Mouse (Mus musculus): ENCODE measurements around the gene Eif3l. TPM values are rescaled to one million over a fixed set of nuclear protein-coding genes. Genes with fewer than 3 reads are reported as not detected.

Gene Eif3l
- polyA plus RNA-seq, 1 experiment from 2014 or later, result 207 TPM

DNA sequence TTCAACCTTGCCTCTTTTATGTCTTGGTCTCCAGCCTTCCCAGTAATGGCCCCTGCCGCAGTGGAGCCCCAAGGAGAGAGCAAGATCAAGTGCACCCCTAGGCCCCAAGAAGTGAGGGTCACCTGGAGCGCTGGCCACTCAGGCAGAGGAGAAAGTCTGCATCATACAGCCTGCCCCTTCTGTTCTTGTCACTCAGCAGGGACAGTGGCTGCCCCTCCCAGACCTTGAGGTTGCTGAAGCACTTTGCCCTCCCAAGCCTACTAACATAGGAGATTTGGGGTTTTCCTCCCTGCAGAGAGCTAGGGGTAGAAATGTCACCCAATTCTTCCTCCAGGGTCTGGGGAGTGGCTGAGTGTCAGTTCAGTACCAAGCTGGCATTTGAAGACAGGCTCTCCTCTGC, 22.6 kb upstream of the Eif3l start:
- Histone ChIP-seq H3K4me1 (peaks cover 7% of the 10 kb centered on the region), H3K4me3 (no peak overlapping the region), H3K9ac (no peak overlapping the region), H3K36me3 (ENCODE audit: poor library complexity, severe bottlenecking) (peaks cover 62% of the 10 kb centered on the region), H3K9me3 (replicated peaks) (no peaks in the 10 kb centered on the region), H3K27ac (no peak overlapping the region), H3K27me3 (no peaks in the 10 kb centered on the region), H3K4me2 (no peak overlapping the region)
- ATAC-seq, result no peak
- WGBS, result 90% methylated on average over 2 of the region's 2 CpGs

DNA sequence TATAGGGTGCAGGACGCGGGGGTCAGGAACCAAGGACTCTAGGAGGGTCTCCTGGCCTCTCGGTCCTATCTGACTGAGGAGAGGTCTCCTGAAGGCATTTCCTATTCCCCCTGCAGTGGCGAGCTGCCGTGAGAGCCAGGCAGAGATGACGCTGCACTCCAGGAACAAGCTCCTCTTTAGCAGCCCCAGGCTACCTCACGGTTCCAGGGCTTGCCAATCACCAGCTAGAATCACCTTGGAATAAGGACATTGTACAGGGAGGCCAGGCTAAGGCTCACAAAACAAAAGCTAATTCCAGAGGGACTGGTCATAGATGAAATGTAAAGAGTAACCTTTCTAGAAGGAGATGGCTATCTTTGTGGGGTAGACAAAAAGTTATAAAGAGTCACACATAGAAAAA, 18.4 kb upstream of the Eif3l start:
- Histone ChIP-seq H3K9ac (no peak overlapping the region), H3K27ac (no peak overlapping the region), H3K4me2 (no peak overlapping the region), H3K9me3 (replicated peaks) (no peaks in the 10 kb centered on the region), H3K4me3 (no peak overlapping the region), H3K36me3 (ENCODE audit: poor library complexity, severe bottlenecking) (peaks cover 94% of the 10 kb centered on the region), H3K4me1 (peaks cover 9% of the 10 kb centered on the region), H3K27me3 (no peaks in the 10 kb centered on the region)
- ATAC-seq, result no peak
- WGBS, result 91% methylated on average over 7 of the region's 7 CpGs

DNA sequence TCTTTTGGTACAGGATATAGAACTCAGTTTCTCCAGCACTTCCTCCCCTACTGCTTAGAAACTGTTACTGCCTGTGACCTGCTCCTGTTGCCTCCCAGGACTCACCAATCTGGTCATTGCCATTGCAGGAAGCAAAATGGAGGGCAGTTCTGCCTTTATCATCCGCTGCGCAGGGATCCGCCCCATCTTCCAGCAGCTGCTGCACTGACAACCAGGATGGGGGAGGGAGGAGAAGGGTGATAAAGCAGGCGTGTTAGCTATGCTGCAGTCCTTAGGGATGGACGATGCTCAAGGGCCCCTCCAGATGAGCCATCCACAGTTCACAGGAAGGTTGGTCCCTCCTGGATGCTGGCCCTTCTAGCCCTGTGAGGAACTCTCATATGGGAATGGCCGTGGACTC, 17.1 kb upstream of the Eif3l start:
- Histone ChIP-seq H3K4me1 (peaks cover 15% of the 10 kb centered on the region), H3K36me3 (ENCODE audit: poor library complexity, severe bottlenecking) (peaks cover 82% of the 10 kb centered on the region), H3K4me2 (no peak overlapping the region), H3K27me3 (no peaks in the 10 kb centered on the region), H3K27ac (no peak overlapping the region; the same call in 1 of the 2 replicates), H3K9ac (no peak overlapping the region), H3K9me3 (replicated peaks) (no peaks in the 10 kb centered on the region), H3K4me3 (no peak overlapping the region)
- 84% methylated on average over 6 of the region's 6 CpGs for WGBS
- no peak for ATAC-seq

DNA sequence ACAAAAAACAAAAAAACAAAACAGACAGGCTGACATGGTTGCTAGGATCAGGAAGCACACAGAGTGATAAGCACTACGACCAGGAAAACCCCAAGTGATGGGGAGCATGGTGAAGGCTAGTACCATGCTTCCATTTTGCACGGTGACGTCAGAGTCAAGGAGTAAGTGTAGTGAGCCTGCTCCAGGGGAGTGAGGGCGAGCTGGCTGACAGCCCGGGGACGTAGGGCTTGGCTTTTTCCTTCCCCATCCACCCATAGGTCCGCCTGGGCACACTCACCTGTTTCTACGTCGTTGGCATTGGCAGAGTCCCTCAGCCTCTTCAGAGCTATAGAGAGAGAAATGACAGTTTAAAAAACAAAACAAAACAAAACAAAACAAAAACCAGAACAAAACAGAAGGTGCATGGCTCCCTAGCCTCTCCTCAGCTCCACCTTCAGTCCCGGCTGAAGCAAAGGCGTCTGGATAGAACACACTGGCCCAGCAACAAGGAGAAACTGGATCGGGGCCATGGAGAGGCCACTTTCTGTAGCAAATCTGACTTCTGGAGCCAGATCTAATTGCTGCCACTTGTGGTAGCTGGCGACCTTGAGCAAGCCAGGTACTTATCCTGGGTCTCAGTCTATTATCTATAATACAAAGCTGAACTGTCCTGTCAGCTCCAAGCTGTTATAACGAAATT, 14.0 kb upstream of the Eif3l start:
- peaks cover 20% of the 10 kb centered on the region for H3K4me1 ChIP-seq
- H3K4me3 ChIP-seq, result peak overlapping the region; percentile 80; the same call in 1 of the 2 replicates
- 82% methylated on average over 14 of the region's 14 CpGs for WGBS
- no peaks in the 10 kb centered on the region for H3K27me3 ChIP-seq
- H3K27ac ChIP-seq, result no peak overlapping the region
- peak overlapping the region; percentile 77 for H3K4me2 ChIP-seq
- H3K36me3 ChIP-seq (ENCODE audit: poor library complexity, severe bottlenecking), result peaks cover 50% of the 10 kb centered on the region
- no peak for ATAC-seq
- H3K9me3 ChIP-seq (replicated peaks), result no peaks in the 10 kb centered on the region
- 0 out of 2 replicates have a peak overlapping the region, but pooled peaks have one; percentile 88 for H3K9ac ChIP-seq

DNA sequence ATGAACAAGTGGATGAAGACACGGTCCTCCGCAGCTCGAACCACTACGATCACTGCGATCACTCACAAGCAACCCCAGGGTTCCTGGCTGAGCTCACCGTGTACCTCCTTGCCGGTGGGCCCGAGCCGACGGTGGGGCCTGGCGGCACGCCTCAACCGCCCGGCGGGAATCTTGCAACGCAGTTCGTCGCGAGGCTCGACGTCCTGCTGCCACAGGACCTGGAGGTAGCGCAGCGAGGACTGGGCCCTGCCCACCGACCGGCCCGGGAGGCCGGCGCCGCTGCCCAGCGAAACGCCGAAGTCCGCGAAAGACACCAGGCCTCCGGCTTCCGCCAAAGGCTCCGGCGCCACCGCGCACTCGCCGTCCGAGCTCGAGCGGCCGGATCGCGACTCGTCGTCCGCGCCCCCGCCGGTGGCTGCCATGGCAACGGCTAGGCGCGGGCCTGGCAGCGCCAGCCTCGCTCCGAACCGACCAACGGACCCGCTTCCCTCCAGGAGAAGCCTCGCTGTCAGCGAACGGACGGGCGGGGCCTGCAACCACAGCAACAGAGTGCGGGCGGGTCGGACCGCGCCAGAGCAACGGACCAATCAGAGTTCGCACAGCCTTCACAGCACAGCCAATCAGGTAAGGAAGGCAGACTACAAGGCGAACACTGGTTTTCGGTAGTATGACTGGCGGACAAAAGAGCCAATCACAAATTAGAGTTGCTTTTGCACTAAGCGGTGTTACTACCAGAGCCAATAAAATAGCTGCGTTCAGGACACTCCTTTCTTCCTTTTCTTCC, 12.4 kb upstream of the Eif3l start, which contains the start of gene Ankrd54:
Gene Ankrd54 (minus strand): TSS at position 518 of the 784 bp plus-strand sequence.
- peak; percentile 100 for ATAC-seq
- Histone ChIP-seq H3K9ac (peak within 1 kb of the TSS; percentile 88), H3K4me1 (peaks cover 20% of the 10 kb centered on the region), H3K27ac (peak within 1 kb of the TSS; percentile 69), H3K27me3 (no peaks in the 10 kb centered on the region), H3K36me3 (ENCODE audit: poor library complexity, severe bottlenecking) (peaks cover 35% of the 10 kb centered on the region), H3K4me3 (peak within 1 kb of the TSS; percentile 80), H3K4me2 (peak within 1 kb of the TSS; percentile 77), H3K9me3 (replicated peaks) (no peaks in the 10 kb centered on the region)
- WGBS, result under 1% methylated on average over 79 of the region's 80 CpGs

DNA sequence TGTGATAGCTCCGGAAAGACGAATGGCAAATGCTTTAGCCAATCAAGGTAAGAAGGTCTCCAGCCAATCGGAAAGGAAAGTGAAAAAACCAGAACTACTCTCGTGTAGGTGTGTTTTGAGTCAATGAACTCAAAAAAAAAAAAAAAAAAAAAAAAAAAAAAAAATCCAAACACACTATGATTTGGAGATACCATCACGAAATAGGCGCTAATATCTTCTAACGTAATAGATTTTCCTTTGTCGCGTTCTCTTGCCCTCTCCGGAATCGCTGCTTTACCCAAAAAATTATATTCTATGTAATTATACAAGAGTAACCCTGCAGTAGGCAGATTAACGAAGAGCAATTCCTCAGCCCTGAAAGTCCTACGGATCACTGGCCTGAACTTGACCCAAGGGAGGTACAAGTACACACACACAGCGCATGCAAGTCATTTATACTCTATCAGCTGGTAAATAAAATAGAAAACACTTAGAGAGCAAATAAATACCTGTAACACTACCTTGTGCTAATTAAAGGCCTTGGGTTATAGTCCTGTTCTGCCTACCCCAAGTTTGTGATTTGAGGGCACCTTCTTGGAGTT, 11.7 kb upstream of the Eif3l start:
- Histone ChIP-seq H3K9me3 (replicated peaks) (no peaks in the 10 kb centered on the region), H3K36me3 (ENCODE audit: poor library complexity, severe bottlenecking) (peaks cover 28% of the 10 kb centered on the region), H3K4me2 (peak overlapping the region; percentile 61), H3K4me1 (peaks cover 20% of the 10 kb centered on the region), H3K27me3 (peaks cover 3% of the 10 kb centered on the region; the same call in 1 of the 2 replicates), H3K9ac (peak overlapping the region; percentile 45), H3K4me3 (peak overlapping the region; percentile 38), H3K27ac (0 out of 2 replicates have a peak overlapping the region, but pooled peaks have one; percentile 7)
- no peak for ATAC-seq
- WGBS, result 8% methylated on average over 14 of the region's 14 CpGs

DNA sequence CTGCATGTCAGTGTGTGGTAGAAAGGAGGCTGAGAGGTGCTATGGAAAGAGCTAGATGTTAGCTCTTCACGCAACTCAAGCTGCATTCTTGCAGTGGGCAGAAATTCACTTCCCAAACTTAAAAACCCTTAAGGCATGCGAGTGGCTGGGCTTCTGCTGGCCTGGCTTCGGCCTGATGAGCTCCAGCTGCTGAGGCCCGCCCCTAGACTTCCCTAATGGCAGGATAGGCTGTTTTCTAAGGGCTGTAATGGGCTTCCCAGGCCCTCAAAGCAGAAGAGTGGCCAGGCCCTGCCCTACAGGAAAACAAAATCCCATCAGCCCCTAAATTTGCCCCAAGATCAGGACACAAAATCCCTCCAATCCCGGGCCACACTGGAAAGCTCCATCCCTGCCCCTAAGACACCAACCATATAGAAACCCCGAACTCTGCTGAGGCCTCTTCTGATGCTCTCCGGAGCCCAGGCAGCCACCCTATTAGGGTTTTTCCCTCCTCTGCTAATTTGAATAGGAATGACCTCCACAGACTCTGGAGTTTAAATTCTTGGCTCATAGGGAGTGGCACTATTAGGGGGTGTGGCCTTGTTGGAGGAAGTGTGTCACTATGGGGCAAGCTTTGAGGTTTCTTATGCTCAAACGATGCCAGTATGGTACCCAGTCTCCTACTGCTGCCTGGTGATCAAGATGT, 9.8 kb upstream of the Eif3l start:
- Histone ChIP-seq H3K36me3 (ENCODE audit: poor library complexity, severe bottlenecking) (peaks cover 8% of the 10 kb centered on the region), H3K27me3 (peaks cover 3% of the 10 kb centered on the region; the same call in 1 of the 2 replicates), H3K4me1 (peaks cover 20% of the 10 kb centered on the region), H3K9me3 (replicated peaks) (no peaks in the 10 kb centered on the region), H3K9ac (no peak overlapping the region), H3K4me2 (no peak overlapping the region), H3K27ac (no peak overlapping the region), H3K4me3 (no peak overlapping the region)
- WGBS, result 77% methylated on average over 8 of the region's 8 CpGs
- no peak for ATAC-seq

DNA sequence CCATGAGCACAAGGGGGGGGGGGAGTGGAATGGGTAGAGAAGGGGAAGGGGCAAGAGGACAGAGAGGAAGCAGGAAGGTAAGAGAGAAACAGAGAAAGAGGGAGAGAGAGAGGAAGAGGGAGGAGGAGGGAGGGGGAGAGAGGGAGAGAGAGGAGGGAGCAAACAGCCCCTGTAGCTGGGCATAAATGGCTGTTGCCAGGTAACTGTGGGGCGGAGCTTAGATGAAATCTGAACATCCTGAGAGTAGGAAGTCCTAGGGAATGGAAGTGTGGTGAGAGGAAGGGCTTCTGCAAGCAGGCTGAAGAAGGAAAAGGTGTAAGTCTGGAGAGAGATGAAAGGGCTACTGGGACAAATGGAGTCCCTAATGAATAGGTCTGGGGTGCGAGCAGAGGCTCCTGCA, 8.7 kb upstream of the Eif3l start:
- ATAC-seq, result no peak
- H3K36me3 ChIP-seq (ENCODE audit: poor library complexity, severe bottlenecking), result no peaks in the 10 kb centered on the region
- H3K27me3 ChIP-seq, result peaks cover 3% of the 10 kb centered on the region; the same call in 1 of the 2 replicates
- no peak overlapping the region for H3K4me2 ChIP-seq
- WGBS, result 48% methylated on average over 2 of the region's 2 CpGs
- H3K27ac ChIP-seq, result no peak overlapping the region
- no peak overlapping the region for H3K4me3 ChIP-seq
- H3K9ac ChIP-seq, result no peak overlapping the region
- H3K4me1 ChIP-seq, result peaks cover 14% of the 10 kb centered on the region
- no peaks in the 10 kb centered on the region for H3K9me3 ChIP-seq (replicated peaks)

- Histone ChIP-seq H3K27ac (no peak overlapping the region), H3K4me1 (peaks cover 5% of the 10 kb centered on the region), H3K27me3 (peaks cover 3% of the 10 kb centered on the region; the same call in 1 of the 2 replicates), H3K4me3 (no peak overlapping the region), H3K9ac (no peak overlapping the region), H3K4me2 (no peak overlapping the region), H3K9me3 (replicated peaks) (no peaks in the 10 kb centered on the region), H3K36me3 (ENCODE audit: poor library complexity, severe bottlenecking) (no peaks in the 10 kb centered on the region)
- 89% methylated on average over 3 of the region's 3 CpGs for WGBS
- ATAC-seq, result no peak
These were observed 7.3 kb upstream of the Eif3l start for GRCm38 (mm10) chr15:79067631-79068030.

DNA sequence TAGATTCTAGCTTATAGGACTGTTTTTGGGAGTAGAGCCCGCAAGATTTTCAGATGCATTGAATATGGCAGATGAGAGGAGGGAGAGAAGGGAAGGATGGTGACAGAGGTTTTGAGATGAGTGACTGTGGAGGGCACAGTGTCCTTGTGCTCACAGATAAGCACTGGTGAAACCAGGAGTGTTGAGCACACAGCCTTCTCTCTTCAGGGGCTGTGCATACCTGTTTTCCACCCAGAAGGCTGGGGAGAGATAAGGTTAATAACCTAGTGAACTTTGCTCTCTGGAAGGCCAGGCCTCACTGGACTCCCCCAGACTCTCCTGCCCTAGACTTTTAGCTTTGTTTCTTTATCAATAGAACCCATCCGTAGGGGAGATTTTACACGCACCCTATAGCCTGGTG, 6.6 kb upstream of the Eif3l start:
- H3K36me3 ChIP-seq (ENCODE audit: poor library complexity, severe bottlenecking), result no peaks in the 10 kb centered on the region
- peaks cover 3% of the 10 kb centered on the region for H3K4me1 ChIP-seq
- no peak overlapping the region for H3K27ac ChIP-seq
- no peak for ATAC-seq
- WGBS, result 78% methylated on average over 3 of the region's 3 CpGs
- peaks cover 3% of the 10 kb centered on the region; the same call in 1 of the 2 replicates for H3K27me3 ChIP-seq
- no peak overlapping the region for H3K9ac ChIP-seq
- H3K4me3 ChIP-seq, result no peak overlapping the region
- no peak overlapping the region for H3K4me2 ChIP-seq
- H3K9me3 ChIP-seq (replicated peaks), result no peaks in the 10 kb centered on the region

GRCm38 (mm10) chr15:79071117-79072039, 3.6 kb upstream of the Eif3l start:
- Histone ChIP-seq H3K9me3 (replicated peaks) (no peaks in the 10 kb centered on the region), H3K4me2 (no peak overlapping the region), H3K27me3 (peaks cover 3% of the 10 kb centered on the region; the same call in 1 of the 2 replicates), H3K27ac (no peak overlapping the region), H3K4me3 (no peak overlapping the region), H3K4me1 (peaks cover 20% of the 10 kb centered on the region), H3K36me3 (ENCODE audit: poor library complexity, severe bottlenecking) (peaks cover 1% of the 10 kb centered on the region), H3K9ac (no peak overlapping the region)
- 66% methylated on average over 5 of the region's 5 CpGs for WGBS
- no peak for ATAC-seq
